Mouse (Mus musculus) bone marrow macrophage, adult 2 months (primary cell): ENCODE data around the gene Exosc6.

Experiments
- CTCF ChIP-seq: IDR thresholded peaks from 2 replicates; pipeline ENCODE4 v1.5.1; 2012; ENCODE audit warnings: low read depth, mild to moderate bottlenecking, low read length, moderate library complexity
- POLR2A ChIP-seq: IDR thresholded peaks from 2 replicates; pipeline ENCODE4 v1.6.1; 2012; ENCODE audit warnings: mild to moderate bottlenecking, low read depth, low read length, borderline replicate concordance

- TF ChIP-seq CTCF (no peak), POLR2A (no peak)
Observed at GRCm38 (mm10) chr8:111029589-111029988, 26.6 kb upstream of the Exosc6 start.
